Comparison of ENCODE assay signal across 19 mouse cellular contexts in the genomic region with DNA sequence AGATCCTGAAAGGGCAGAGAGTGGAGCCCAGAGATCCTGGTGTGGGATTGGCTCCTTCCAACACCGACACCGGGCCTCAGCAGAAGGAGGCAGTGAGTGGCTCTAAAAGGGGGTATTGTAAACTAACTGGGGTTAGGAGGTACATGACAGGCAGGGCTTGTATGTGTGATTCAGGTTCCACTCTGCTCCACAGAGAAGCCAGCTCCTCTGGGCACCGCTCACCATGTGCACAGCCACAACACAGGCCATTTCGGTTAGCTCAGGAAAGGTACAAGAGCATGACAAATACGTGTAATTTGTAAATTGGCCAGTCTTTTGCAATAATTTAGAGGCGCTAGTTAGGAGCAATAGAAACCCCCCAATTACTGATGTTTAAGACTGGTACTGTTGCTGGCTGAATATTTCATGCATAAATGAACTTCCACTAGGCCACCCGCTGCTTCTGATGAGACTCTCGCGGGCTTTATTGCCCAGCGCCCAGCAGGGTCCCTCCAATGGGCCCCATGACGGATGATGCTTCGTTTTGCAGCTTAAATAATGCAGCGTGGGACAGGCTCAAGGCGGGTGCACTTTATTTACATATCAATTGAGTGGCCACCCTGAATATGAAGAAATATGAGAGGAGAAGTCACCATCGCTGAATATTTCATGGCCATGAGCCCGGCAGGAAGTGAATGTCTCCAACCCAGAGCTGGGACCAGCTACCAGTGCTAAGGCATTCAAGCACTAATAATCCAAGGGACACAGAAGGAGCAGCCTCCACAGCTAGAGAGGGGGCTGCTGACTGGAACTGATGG.
DNase-seq lines count a peak whose midpoint lies in the region; ATAC-seq and TF ChIP-seq lines count a peak whose summit lies in the region.
"Had no signal": no experiment of that assay in that cellular context is flagged by ENCODE, and none has a peak within 500 bp of the region (broad histone marks: within the 10 kb centered on the region; RNA-seq: fewer than 3 reads in every experiment).

No protein-coding gene starts in this region.

- no peaks in the 10 kb centered on the region for H3K36me3 ChIP-seq in hindbrain, embryonic 10.5 days
- H3K36me3 ChIP-seq in neural tube, embryonic 11.5 days (ENCODE audit: control insufficient read depth, insufficient read depth, low read length): no peaks in the 10 kb centered on the region
- H3K36me3 ChIP-seq: embryonic facial prominence, embryonic 15.5 days; intestine, embryonic 15.5 days; limb, embryonic 15.5 days; lung, embryonic 15.5 days had no signal

- peaks cover 12% of the 10 kb centered on the region; the same call in 1 of the 2 replicates for H3K27me3 ChIP-seq in hindbrain, embryonic 10.5 days (ENCODE audit: insufficient read depth, poor library complexity, severe bottlenecking)
- peaks cover 66% of the 10 kb centered on the region for H3K27me3 ChIP-seq in neural tube, embryonic 11.5 days (ENCODE audit: control insufficient read depth, insufficient read depth, low read length)
- H3K27me3 ChIP-seq: embryonic facial prominence, embryonic 15.5 days; intestine, embryonic 15.5 days; lung, embryonic 15.5 days had no signal

- TF ChIP-seq CTCF in brain, embryonic 14.5 days (IDR thresholded peaks at IDR 0.05; ENCODE audit: borderline replicate concordance, extremely low read depth, insufficient read depth, insufficient read length): no peak

- H3K4me1 ChIP-seq in hindbrain, embryonic 10.5 days (replicated peaks): peaks cover 58% of the 10 kb centered on the region
- H3K4me1 ChIP-seq in neural tube, embryonic 11.5 days (ENCODE audit: control insufficient read depth, insufficient read depth, low read length): peaks cover 16% of the 10 kb centered on the region
- H3K4me1 ChIP-seq: embryonic facial prominence, embryonic 15.5 days; limb, embryonic 15.5 days; lung, embryonic 15.5 days had no signal

- H3K9me3 ChIP-seq in hindbrain, embryonic 10.5 days: no peaks in the 10 kb centered on the region
- H3K9me3 ChIP-seq in neural tube, embryonic 11.5 days (ENCODE audit: control insufficient read depth, low read length): no peaks in the 10 kb centered on the region
- H3K9me3 ChIP-seq: embryonic facial prominence, embryonic 15.5 days; intestine, embryonic 15.5 days; limb, embryonic 15.5 days; lung, embryonic 15.5 days had no signal

- ATAC-seq in neural tube, embryonic 11.5 days (ENCODE audit: insufficient read depth, low FRiP score, low TSS enrichment): peak; percentile 77
- no peak for ATAC-seq in erythroblast, adult 5-6 weeks (replicated peaks; ENCODE audit: low FRiP score, poor library complexity, severe bottlenecking)
- ATAC-seq: CD4-positive, CD25-positive, alpha-beta regulatory T cell, adult 4 months; intestine, embryonic 15.5 days had no signal

- no peak overlapping the region for H3K4me2 ChIP-seq in neural tube, embryonic 11.5 days (ENCODE audit: low read depth)
- H3K4me2 ChIP-seq: embryonic facial prominence, embryonic 15.5 days; heart, embryonic 11.5 days; intestine, embryonic 15.5 days; limb, embryonic 15.5 days; lung, embryonic 15.5 days had no signal

- 58% methylated on average over 16 of the region's 16 CpGs for whole genome bisulfite sequencing in hindbrain, embryonic 10.5 days
- WGBS in neural tube, embryonic 11.5 days: 19% methylated on average over 16 of the region's 16 CpGs

- peak; percentile 11 for DNase-seq in Muller cell, postnatal 12 days (ENCODE audit: inconsistent ontology term)
- DNase-seq in brain, embryonic 14.5 days (ENCODE audit: low read depth): peak; percentile 67
- DNase-seq in hindbrain, embryonic 10.5 days (ENCODE audit: low spot score): peak; percentile 24
- DNase-seq in neural tube, embryonic 11.5 days (ENCODE audit: low spot score): peak; percentile 64
- DNase-seq in adrenal gland, adult 18-20 months (ENCODE audit: low spot score in 2 of 2): no peak
- no peak for DNase-seq in lung, adult 18-20 months
- DNase-seq: adrenal gland, postnatal 36 days; gastrocnemius, postnatal 25 days; kidney, postnatal 14 days; right cerebral cortex, adult 18-20 months; thymus, postnatal 14 days had no signal

- H3K27ac ChIP-seq in hindbrain, embryonic 10.5 days: 0 out of 2 replicates have a peak overlapping the region, but pooled peaks have one; percentile 16
- H3K27ac ChIP-seq in neural tube, embryonic 11.5 days (ENCODE audit: low read depth, low read length): no peak overlapping the region
- H3K27ac ChIP-seq: embryonic facial prominence, embryonic 15.5 days; intestine, embryonic 15.5 days; limb, embryonic 15.5 days; lung, embryonic 15.5 days; stomach, postnatal 0 days had no signal

- H3K9ac ChIP-seq in neural tube, embryonic 11.5 days (ENCODE audit: low read length): no peak overlapping the region
- H3K9ac ChIP-seq: embryonic facial prominence, embryonic 15.5 days; intestine, embryonic 15.5 days; limb, embryonic 15.5 days; lung, embryonic 15.5 days had no signal

- no peak overlapping the region; the same call in 1 of the 2 replicates for H3K4me3 ChIP-seq in hindbrain, embryonic 10.5 days
- H3K4me3 ChIP-seq in neural tube, embryonic 11.5 days (ENCODE audit: low read depth, low read length): no peak overlapping the region
- H3K4me3 ChIP-seq: embryonic facial prominence, embryonic 15.5 days; intestine, embryonic 15.5 days; limb, embryonic 15.5 days; lung, embryonic 15.5 days had no signal

- no peak for TF ChIP-seq POLR2A in brain, embryonic 14.5 days (IDR thresholded peaks at IDR 0.05; ENCODE audit: borderline replicate concordance, extremely low read depth, insufficient read depth, insufficient read length, poor library complexity, severe bottlenecking)

Comparison
In these comparisons a context has a peak if more than half of its experiments do, and no peak if none do; other contexts are left out.
1. DNase-seq: peak in Muller cell, postnatal 12 days (single experiment), brain, embryonic 14.5 days (single experiment), hindbrain, embryonic 10.5 days (single experiment) and neural tube, embryonic 11.5 days (single experiment); none in adrenal gland, adult 18-20 months (0 of 2) and lung, adult 18-20 months (0 of 2).